Mouse (Mus musculus): Measurements from ENCODE around the gene Ap1s1. TPM values are rescaled to one million over a fixed set of nuclear protein-coding genes. Genes with fewer than 3 reads are reported as not detected.

The Ap1s1 gene
- total and polyA plus RNA-seq, 3 experiments, result 154 to 218 (median 211) TPM

DNA sequence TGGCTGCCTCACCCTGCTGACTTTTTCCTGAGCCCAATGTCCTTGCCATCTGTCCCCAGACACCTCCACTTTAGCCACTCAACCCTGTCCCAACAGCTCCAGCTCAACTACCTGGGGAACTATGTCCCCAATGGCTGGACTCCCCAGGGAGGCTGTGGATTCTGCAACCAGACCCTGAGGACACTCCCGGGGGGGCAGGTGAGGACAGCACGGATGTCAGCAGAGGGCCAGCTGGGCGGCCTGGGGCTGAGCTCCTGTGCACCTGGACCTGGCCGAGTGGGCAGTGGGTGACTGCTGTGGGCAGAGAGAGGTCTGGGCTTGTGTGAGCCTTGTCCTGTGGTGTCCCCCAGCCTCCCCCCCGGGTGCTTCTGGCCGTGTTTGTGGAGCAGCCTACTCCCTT is 56.1 kb downstream of the Ap1s1 start:
- Histone ChIP-seq H3K27ac (ENCODE audit: control insufficient read depth, low read depth, low read length) (no peak overlapping the region), H3K79me2 (ENCODE audit: control insufficient read depth, insufficient read depth, low read length, poor library complexity) (peaks cover 7% of the 10 kb centered on the region; the same call in 1 of the 2 replicates), H3K36me3 (ENCODE audit: control insufficient read depth in 1 of 2, insufficient read depth in 2 of 2, low read length in 2 of 2) (0 out of 4 replicates have a peak, but pooled peaks cover 0 to 2% of the 10 kb centered on the region in 2 experiments), H3K4me1 (ENCODE audit: control insufficient read depth in 1 of 2, insufficient read depth in 2 of 2, low read length in 2 of 2) (peaks cover 0 to 9% of the 10 kb centered on the region in 2 experiments; a peak in 2 of 4 replicates), H3K27me3 (ENCODE audit: control insufficient read depth in 1 of 2, insufficient read depth in 2 of 2, low read length in 2 of 2) (no peaks in the 10 kb centered on the region), H3K9me3 (replicated peaks; ENCODE audit: insufficient read depth, low read length) (no peaks in the 10 kb centered on the region), H3K9ac (ENCODE audit: control insufficient read depth, low read depth, low read length, poor library complexity, severe bottlenecking) (no peak overlapping the region), H3K4me3 (ENCODE audit: control insufficient read depth in 1 of 2, insufficient read depth in 1 of 2, low read depth in 2 of 2, low read length in 2 of 2) (no peak overlapping the region)
- DNase-seq (ENCODE audit: low read depth, low spot score), result no peak
- TF ChIP-seq ZC3H11A (IDR thresholded peaks at IDR 0.05; ENCODE audit: low read depth, low read length) (no peak), MEF2A (IDR thresholded peaks at IDR 0.05; ENCODE audit: extremely low read depth, insufficient replicate concordance, low read depth, low read length, poor library complexity, severe bottlenecking) (no peak), MAX (IDR thresholded peaks at IDR 0.05; ENCODE audit: low read length) (no peak), CHD2 (IDR thresholded peaks at IDR 0.05; ENCODE audit: low read length) (no peak), ELF1 (IDR thresholded peaks at IDR 0.05; ENCODE audit: low read depth, low read length) (no peak), UBTF (IDR thresholded peaks at IDR 0.05; ENCODE audit: borderline replicate concordance, insufficient read depth, low read depth, low read length) (no peak)

DNA sequence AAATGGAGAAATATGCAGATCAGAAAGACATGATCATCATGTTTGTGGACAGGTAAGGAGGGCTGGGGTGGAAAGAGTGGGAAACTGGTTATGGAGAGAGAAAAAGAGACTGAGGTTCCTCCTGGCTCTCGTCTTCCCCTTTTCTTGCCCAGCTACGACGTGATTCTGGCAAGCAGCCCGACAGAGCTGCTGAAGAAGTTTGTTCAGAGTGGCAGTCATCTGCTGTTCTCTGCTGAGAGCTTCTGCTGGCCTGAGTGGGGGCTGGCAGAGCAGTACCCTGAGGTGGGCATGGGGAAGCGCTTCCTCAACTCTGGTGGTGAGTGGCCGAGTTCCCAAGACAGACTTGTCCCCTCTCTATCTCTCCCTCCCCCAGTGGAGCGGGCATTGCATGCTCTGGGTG is 57.5 kb downstream of the Ap1s1 start:
- Histone ChIP-seq H3K27ac (ENCODE audit: control insufficient read depth, low read depth, low read length) (no peak overlapping the region), H3K27me3 (ENCODE audit: control insufficient read depth in 1 of 2, insufficient read depth in 2 of 2, low read length in 2 of 2) (no peaks in the 10 kb centered on the region)

DNA sequence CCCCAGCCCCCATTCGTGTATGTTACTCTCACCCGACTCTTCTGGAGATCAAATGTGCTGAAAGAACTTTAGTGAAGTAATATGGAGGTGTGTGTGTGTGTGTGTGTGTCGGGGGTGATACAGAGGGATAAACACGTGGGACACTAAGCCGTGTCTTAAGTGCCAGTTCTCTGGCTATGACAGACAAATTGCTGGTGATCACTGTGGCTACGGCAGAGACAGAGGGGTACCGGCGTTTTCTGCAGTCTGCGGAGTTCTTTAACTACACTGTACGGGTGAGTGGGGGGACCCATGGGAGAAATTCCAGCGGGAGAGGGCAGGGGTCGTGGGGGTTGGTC is 58.0 kb downstream of the Ap1s1 start, which contains the start of gene Znhit1:
Znhit1 (minus strand) TSS at position 88 of the 338 bp plus-strand sequence.
- TF ChIP-seq GATA1 (IDR thresholded peaks at IDR 0.05; ENCODE audit: low read depth, low read length), result no peak
- no peak for TF ChIP-seq E2F4 (IDR thresholded peaks at IDR 0.05; ENCODE audit: borderline replicate concordance, low read depth, low read length)
- TF ChIP-seq SMC3 (IDR thresholded peaks at IDR 0.05; ENCODE audit: low read depth, low read length), result no peak
- TF ChIP-seq NRF1 (IDR thresholded peaks at IDR 0.05; ENCODE audit: insufficient read depth, low read depth, low read length, poor library complexity, severe bottlenecking), result no peak
- no peak for TF ChIP-seq MAZ (IDR thresholded peaks at IDR 0.05; ENCODE audit: low read depth, low read length)
- no peak for TF ChIP-seq ZMIZ1 (IDR thresholded peaks at IDR 0.05; ENCODE audit: low read depth, low read length)
- no peak for TF ChIP-seq CTCF (IDR thresholded peaks at IDR 0.05 in 2 of 3, conservative IDR thresholded peaks at IDR 0.05 in 1 of 3; ENCODE audit: control insufficient read depth in 1 of 3, insufficient read depth in 1 of 3, low read depth in 2 of 3, low read length in 3 of 3, poor library complexity in 1 of 3, severe bottlenecking in 1 of 3)
- peak; percentile 44; the same call in 1 of the 2 replicates for TF ChIP-seq MAX (IDR thresholded peaks at IDR 0.05; ENCODE audit: low read length)
- peak; percentile 56; the same call in 1 of the 2 replicates for TF ChIP-seq MXI1 (IDR thresholded peaks at IDR 0.05; ENCODE audit: low read depth, low read length)
- TF ChIP-seq BHLHE40 (IDR thresholded peaks at IDR 0.05; ENCODE audit: borderline replicate concordance, low read depth, low read length), result no peak
- TF ChIP-seq MEF2A (IDR thresholded peaks at IDR 0.05; ENCODE audit: extremely low read depth, insufficient replicate concordance, low read depth, low read length, poor library complexity, severe bottlenecking), result no peak
- no peak for TF ChIP-seq ELF1 (IDR thresholded peaks at IDR 0.05; ENCODE audit: low read depth, low read length)
- peak within 1 kb of the TSS; percentile 92 for H3K9ac ChIP-seq (ENCODE audit: control insufficient read depth, low read depth, low read length, poor library complexity, severe bottlenecking)
- peak within 1 kb of the TSS; percentile 78 to 95 for H3K4me3 ChIP-seq (ENCODE audit: control insufficient read depth in 1 of 2, insufficient read depth in 1 of 2, low read depth in 2 of 2, low read length in 2 of 2)
- H3K27ac ChIP-seq (ENCODE audit: control insufficient read depth, low read depth, low read length), result peak within 1 kb of the TSS; percentile 77
- peaks cover 7% of the 10 kb centered on the region; the same call in 1 of the 2 replicates for H3K79me2 ChIP-seq (ENCODE audit: control insufficient read depth, insufficient read depth, low read length, poor library complexity)
- H3K4me1 ChIP-seq (ENCODE audit: control insufficient read depth in 1 of 2, insufficient read depth in 2 of 2, low read length in 2 of 2), result peaks cover 0 to 9% of the 10 kb centered on the region in 2 experiments; a peak in 2 of 4 replicates
- H3K36me3 ChIP-seq (ENCODE audit: control insufficient read depth in 1 of 2, insufficient read depth in 2 of 2, low read length in 2 of 2), result 0 out of 4 replicates have a peak, but pooled peaks cover 0 to 2% of the 10 kb centered on the region in 2 experiments
- no peaks in the 10 kb centered on the region for H3K27me3 ChIP-seq (ENCODE audit: control insufficient read depth in 1 of 2, insufficient read depth in 2 of 2, low read length in 2 of 2)
- no peaks in the 10 kb centered on the region for H3K9me3 ChIP-seq (replicated peaks; ENCODE audit: insufficient read depth, low read length)
- peak; percentile 67 for DNase-seq (ENCODE audit: low read depth, low spot score)

More for the DNA sequence above, 57.5 kb downstream of the Ap1s1 start:
- Histone ChIP-seq H3K4me3 (ENCODE audit: control insufficient read depth in 1 of 2, insufficient read depth in 1 of 2, low read depth in 2 of 2, low read length in 2 of 2) (peak overlapping the region; percentile 78 to 95), H3K9me3 (replicated peaks; ENCODE audit: insufficient read depth, low read length) (no peaks in the 10 kb centered on the region), H3K4me1 (ENCODE audit: control insufficient read depth in 1 of 2, insufficient read depth in 2 of 2, low read length in 2 of 2) (peaks cover 0 to 9% of the 10 kb centered on the region in 2 experiments; a peak in 2 of 4 replicates), H3K79me2 (ENCODE audit: control insufficient read depth, insufficient read depth, low read length, poor library complexity) (peaks cover 7% of the 10 kb centered on the region; the same call in 1 of the 2 replicates), H3K36me3 (ENCODE audit: control insufficient read depth in 1 of 2, insufficient read depth in 2 of 2, low read length in 2 of 2) (0 out of 4 replicates have a peak, but pooled peaks cover 0 to 2% of the 10 kb centered on the region in 2 experiments), H3K9ac (ENCODE audit: control insufficient read depth, low read depth, low read length, poor library complexity, severe bottlenecking) (peak overlapping the region; percentile 92)
- DNase-seq (ENCODE audit: low read depth, low spot score), result peak; percentile 91
- TF ChIP-seq EP300 (IDR thresholded peaks at IDR 0.05; ENCODE audit: low read depth in 1 of 2, low read length in 2 of 2) (0 out of 4 replicates have a peak, but pooled peaks of 1 of the 2 experiments have one; percentile 42), RAD21 (IDR thresholded peaks at IDR 0.05; ENCODE audit: low read depth, low read length) (no peak), RCOR1 (IDR thresholded peaks at IDR 0.05; ENCODE audit: low read depth, low read length) (peak; percentile 67), POLR2AphosphoS2 (IDR thresholded peaks at IDR 0.05; ENCODE audit: low read length) (no peak), ETS1 (IDR thresholded peaks at IDR 0.05; ENCODE audit: low read depth, low read length) (peak; percentile 54; the same call in 1 of the 2 replicates), MAZ (IDR thresholded peaks at IDR 0.05; ENCODE audit: low read depth, low read length) (0 out of 2 replicates have a peak, but pooled peaks have one; percentile 22), CHD1 (IDR thresholded peaks at IDR 0.05; ENCODE audit: low read depth, low read length) (no peak), TBP (IDR thresholded peaks at IDR 0.05; ENCODE audit: low read depth, low read length) (peak; percentile 61; the same call in 1 of the 2 replicates), HCFC1 (IDR thresholded peaks at IDR 0.05; ENCODE audit: low read depth, low read length) (0 out of 2 replicates have a peak, but pooled peaks have one; percentile 22)
